Mouse (Mus musculus) liver, adult (tissue): Measurements from ENCODE around the gene Rnf111.

Experiments
- GATA4 ChIP-seq: IDR thresholded peaks from 2 replicates; pipeline ENCODE4 v1.6.1; 2014; ENCODE audit warnings: mild to moderate bottlenecking, low read length; ENCODE audit not compliant: insufficient replicate concordance

Gene Rnf111

DNA sequence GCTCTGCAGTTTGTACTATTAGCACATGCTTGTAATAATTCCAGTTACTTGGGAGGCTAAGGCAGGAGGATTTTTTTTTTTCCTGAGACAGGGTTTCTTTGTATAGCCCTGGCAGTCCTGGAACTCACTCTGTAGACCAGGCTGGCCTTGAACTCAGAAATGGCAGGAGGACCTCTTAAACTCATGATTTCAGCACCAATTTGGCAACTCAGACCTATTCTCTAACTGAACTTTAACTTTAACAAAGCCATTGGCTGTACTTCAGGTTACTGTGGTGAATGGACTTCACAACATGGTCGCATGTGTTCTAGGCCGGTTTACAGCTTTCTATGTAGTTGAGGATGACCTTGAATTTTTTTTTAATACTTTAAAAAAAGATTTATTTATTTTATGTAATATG lies 80.9 kb downstream of the Rnf111 start:
- no peak for TF ChIP-seq GATA4

- no peak for TF ChIP-seq GATA4
Measured at GRCm38 (mm10) chr9:70421257-70422056, 82.1 kb downstream of the Rnf111 start, which contains the start of gene Ccnb2. Gene Ccnb2, minus strand, starts transcription at chr9:70421547.

DNA sequence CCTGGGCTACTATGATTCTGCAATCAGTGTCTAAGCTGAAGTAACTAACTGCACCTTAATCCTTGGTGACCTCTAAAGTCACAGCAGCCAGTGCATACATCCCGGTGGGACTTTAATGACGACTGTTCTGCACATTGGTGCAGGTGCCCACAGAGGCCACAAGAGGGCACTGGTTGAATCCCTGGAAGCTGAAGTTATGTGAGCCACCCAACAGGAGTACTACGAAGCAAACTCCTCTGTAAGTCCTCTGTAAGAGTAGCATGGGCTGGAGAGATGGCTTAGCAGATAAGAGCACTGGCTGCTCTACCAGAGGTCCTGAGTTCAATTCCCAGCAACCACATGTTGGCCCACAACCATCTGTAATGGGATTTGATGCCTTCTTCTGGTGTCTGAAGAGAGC lies 87.1 kb downstream of the Rnf111 start:
- TF ChIP-seq GATA4 = no peak

DNA sequence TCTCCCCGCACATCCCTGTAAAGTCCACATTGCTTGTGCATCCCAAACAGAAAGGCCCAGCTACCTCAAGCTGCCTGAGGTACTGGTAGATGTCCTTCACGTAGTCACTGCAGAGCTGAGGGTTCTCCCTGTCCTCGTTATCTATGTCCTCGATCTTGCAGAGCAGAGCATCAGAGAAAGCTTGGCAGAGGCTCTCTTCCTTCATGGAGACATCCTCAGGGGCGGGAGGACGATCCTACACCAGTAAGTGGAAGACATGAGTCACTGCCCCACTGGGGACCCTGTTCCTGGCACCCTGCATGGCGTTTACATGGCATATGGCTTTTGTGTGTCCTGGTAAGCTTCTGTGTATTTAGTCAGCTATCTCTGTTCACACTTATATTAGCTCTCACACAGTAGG lies 90.5 kb downstream of the Rnf111 start:
- no peak for TF ChIP-seq GATA4

DNA sequence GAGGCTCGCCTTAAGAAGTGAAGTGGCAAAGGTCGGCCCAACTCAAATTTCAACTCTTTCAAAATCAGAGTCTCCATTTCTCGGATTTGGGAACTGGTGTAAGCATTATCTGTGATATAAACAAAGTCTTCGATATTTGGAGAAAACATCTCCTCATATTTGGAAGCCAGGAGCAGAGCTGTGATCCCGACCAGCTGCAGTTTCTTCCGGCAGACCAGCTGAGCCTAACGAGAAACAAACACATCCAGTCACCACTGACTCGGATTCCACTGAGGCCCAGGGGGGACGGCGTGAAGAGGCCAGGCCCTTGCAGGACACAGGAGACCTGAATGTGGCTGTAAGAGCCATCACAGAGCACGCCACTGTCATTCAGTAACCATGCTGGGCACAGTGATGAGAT lies 92.9 kb downstream of the Rnf111 start:
- TF ChIP-seq GATA4 = no peak

- no peak for TF ChIP-seq GATA4
Measured at GRCm38 (mm10) chr9:70409743-70410142, 93.8 kb downstream of the Rnf111 start.

DNA sequence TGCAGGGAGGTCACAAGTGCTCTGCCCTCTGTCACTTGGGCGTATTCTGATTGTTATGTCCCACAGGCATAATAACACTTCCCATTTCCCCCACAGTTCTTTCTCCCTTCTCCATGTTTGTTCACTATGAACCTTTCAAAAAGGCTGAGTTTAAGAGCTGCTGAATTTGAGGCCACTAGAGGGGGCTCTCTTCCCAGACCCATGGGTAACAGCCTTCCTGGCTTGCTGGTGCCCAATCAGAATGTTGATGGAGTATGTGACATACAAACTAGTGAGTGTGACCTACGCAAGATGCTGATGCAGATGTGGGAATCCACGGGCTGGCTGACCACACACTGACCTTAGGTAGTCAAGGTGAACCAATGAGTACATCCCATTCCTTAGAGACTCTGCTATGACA lies 94.7 kb downstream of the Rnf111 start:
- TF ChIP-seq GATA4 = no peak

- no peak for TF ChIP-seq GATA4
Measured at GRCm38 (mm10) chr9:70406596-70406995, 96.9 kb downstream of the Rnf111 start.

- no peak for TF ChIP-seq GATA4
Measured at GRCm38 (mm10) chr9:70401937-70402539, 101.5 kb downstream of the Rnf111 start.

DNA sequence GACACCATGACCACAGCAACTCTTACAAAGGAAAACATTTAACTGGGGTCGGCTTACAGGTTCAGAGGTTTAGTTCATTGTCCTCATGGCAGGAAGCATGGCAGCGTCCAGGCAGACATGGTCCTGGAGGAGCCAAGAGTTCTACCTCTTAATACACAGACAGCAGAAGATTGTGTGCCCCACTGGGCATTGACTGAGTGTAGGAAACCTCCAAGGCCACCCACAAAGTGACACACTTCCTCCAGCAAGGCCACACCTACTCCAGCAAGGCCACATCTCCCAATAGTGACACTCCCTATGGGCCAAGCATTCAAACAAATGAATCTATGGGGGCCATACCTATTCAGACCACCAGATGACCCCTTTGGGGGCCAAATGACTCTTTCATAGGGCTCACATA lies 107.4 kb downstream of the Rnf111 start:
- TF ChIP-seq GATA4 = no peak

GRCm38 (mm10) chr9:70395617-70396016 lies 107.9 kb downstream of the Rnf111 start:
- no peak for TF ChIP-seq GATA4

DNA sequence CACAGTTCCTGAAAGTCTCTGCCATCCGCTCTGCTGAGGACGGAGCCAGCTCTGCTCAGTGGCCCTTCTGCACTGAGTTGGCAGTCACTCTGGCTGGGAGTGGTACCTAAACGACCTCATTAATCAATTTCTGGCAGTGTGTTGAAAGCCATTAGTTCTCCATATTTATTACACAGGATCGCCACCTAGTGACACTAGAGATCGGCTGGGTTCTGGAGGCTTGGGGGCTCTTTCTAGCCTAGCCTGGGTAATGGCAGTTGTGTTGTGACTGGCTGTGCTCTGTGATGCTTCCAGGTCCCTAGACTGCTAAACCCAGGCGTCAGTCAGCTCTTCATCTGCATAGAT lies 111.0 kb downstream of the Rnf111 start:
- TF ChIP-seq GATA4 = no peak

DNA sequence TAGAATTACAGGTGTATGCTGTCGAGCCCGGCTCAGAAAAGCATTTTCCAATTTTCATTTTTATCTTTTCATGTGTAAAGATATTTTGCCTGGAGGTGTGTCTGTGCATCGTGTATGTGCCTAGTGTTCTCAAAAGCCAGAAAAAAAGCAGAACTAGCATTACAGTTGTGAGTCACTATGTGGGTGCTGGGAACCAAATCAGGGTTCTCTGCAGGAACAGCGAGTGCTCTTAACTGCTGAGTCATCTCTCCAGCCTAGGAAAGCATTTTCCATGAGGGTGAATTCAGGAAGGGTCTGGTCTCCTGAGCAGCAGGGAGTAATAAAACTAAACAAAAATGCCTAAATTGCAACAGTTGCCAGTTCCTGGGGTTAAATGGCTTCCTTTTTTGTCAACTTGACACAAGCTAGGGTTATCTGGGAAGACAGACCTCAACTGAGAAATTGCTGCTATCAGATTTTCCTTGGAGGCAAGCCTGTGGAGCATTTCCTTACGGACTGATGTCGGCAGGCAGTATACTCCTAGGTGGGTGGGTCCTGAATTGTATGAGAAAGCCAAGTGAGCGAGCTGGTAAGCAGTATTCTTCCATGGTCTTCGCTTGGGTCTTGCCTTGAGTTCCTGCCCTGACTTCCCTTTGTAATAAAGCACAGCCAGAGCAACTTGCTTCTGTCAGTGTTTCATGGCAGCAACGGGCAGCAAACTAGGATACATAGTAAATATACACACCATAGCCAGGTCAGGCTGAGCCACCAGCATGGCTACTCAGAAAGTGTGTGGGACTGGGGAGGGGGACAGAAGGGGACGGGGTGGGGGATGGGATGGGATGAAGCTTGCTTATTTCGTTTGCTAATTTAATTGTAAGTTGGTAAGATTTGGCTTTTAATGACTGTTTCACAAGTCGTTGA lies 111.6 kb downstream of the Rnf111 start:
- no peak for TF ChIP-seq GATA4

GRCm38 (mm10) chr9:70391042-70391441 lies 112.5 kb downstream of the Rnf111 start:
- TF ChIP-seq GATA4 = no peak

DNA sequence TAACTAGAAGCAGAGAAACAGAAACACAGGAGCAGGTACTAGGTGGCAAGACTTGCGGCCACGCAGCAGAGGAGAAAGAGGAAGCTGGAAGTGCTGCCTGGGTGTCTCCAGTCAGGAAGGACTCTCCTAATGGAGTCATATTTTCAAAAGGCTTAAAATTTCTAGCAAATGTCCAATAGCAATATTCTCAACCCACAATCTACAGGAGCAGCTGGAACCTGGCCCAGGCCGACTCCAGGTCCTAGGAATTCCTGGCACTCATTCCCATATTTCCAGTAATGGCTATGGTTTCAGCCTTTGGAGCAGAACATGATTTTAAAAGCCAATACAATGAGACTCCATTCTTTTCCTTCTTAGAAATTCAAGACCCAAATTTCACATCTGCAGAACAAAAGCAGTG lies 114.0 kb downstream of the Rnf111 start:
- TF ChIP-seq GATA4 = no peak

- TF ChIP-seq GATA4 = no peak
Measured at GRCm38 (mm10) chr9:70387410-70388119, 116.0 kb downstream of the Rnf111 start.
